Mouse (Mus musculus) lung, embryonic 14.5 days (tissue): ENCODE measurements at regions not wholly inside any gene's neighbourhood (a gene's known extent, or its start where the extent isn't known, plus 50 kb on each side); places are given as distances from the start of the nearest gene placed in this dataset. TPM values are rescaled to one million over a fixed set of nuclear protein-coding genes. Genes with fewer than 3 reads are reported as not detected.

ENCODE experiments used
- ATAC-seq: fragments of 200-750 bp; cut with Nextera tagmentation; 2 replicates; pipeline ENCODE4 v1.8.0; 2017; ENCODE audit warnings: mild to moderate bottlenecking, moderate TSS enrichment, moderate library complexity; ENCODE audit not compliant: insufficient read depth
- DNase-seq: peaks from one replicate; pipeline ENCODE4 v3.0.0-alpha.2; 2015
- H3K27ac ChIP-seq: fragments of 300-500 bp; sonication (generic); 2 replicates; pipeline ENCODE4 v1.5.1; 2014; ENCODE audit warnings: low read depth, mild to moderate bottlenecking, moderate library complexity
- H3K27me3 ChIP-seq: fragments of 300-500 bp; sonication (generic); 2 replicates; pipeline ENCODE4 v1.6.1; 2014; ENCODE audit warnings: low read length, control low read depth; ENCODE audit not compliant: insufficient read depth
- H3K36me3 ChIP-seq: fragments of 300-500 bp; sonication (generic); 2 replicates; pipeline ENCODE4 v1.6.1; 2014; ENCODE audit warnings: control low read depth; ENCODE audit not compliant: insufficient read depth
- H3K4me1 ChIP-seq: fragments of 300-500 bp; sonication (generic); 2 replicates; pipeline ENCODE4 v1.6.1; 2014; ENCODE audit warnings: antibody characterized with exemption, control low read depth; ENCODE audit not compliant: insufficient read depth
- H3K4me2 ChIP-seq: fragments of 300-500 bp; sonication (generic); 2 replicates; pipeline ENCODE4 v1.6.1; 2014; ENCODE audit warnings: mild to moderate bottlenecking
- H3K4me3 ChIP-seq: fragments of 300-500 bp; sonication (generic); 2 replicates; pipeline ENCODE4 v1.5.1; 2014; ENCODE audit warnings: low read depth, low read length
- H3K9ac ChIP-seq: fragments of 300-500 bp; sonication (generic); 2 replicates; pipeline ENCODE4 v1.6.1; 2014
- H3K9me3 ChIP-seq: fragments of 300-500 bp; sonication (generic); 2 replicates; pipeline ENCODE4 v1.6.1; 2016; ENCODE audit warnings: low read depth, low read length, control low read depth
- CTCF ChIP-seq: IDR thresholded peaks from 2 replicates; pipeline ENCODE4 v1.5.1; 2016; ENCODE audit warnings: antibody characterized with exemption, low read depth
- WGBS: fragments of 180-500 bp; shearing (Covaris S2); extraction: QIAGEN DNeasy Blood & Tissue Kit; methylation state at CpG from one replicate; pipeline ENCODE4 v1.1.7; 2014; 5-methylcytosine and 5-hydroxymethylcytosine counted together
- microRNA-seq: library from miRNA; unstranded; fragments of <30 nt; microRNA quantifications from one replicate; pipeline ENCODE4, GENCODE M21; 2016; ENCODE audit warnings: borderline number of aligned reads

DNA sequence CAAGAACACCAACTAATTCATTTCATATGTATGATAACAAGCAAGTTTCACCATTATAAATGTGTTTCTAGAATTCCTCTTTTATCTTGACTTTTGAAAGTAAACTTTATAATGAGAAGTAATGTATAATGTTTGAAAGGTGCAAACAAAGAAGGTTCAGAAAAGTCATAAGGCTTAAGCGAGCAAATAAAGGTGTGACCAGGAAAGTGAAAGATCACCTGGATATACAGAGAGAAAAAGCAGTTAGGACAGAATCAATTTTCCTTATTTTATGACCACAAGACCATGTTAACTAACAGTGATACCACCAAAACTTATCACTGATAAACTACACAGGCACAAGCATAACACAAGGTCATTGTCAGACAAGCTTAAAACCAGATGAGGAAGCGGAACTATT lies 97.2 kb upstream of the Steap4 start:
- Histone ChIP-seq H3K4me3 (no peak overlapping the region), H3K9me3 (no peaks in the 10 kb centered on the region), H3K4me1 (no peaks in the 10 kb centered on the region), H3K9ac (no peak overlapping the region), H3K27ac (no peak overlapping the region), H3K27me3 (no peaks in the 10 kb centered on the region), H3K36me3 (no peaks in the 10 kb centered on the region), H3K4me2 (no peak overlapping the region)
- WGBS: 75% methylated on average over 2 of the region's 2 CpGs
- no peak for DNase-seq
- ATAC-seq: no peak
- TF ChIP-seq CTCF: no peak

DNA sequence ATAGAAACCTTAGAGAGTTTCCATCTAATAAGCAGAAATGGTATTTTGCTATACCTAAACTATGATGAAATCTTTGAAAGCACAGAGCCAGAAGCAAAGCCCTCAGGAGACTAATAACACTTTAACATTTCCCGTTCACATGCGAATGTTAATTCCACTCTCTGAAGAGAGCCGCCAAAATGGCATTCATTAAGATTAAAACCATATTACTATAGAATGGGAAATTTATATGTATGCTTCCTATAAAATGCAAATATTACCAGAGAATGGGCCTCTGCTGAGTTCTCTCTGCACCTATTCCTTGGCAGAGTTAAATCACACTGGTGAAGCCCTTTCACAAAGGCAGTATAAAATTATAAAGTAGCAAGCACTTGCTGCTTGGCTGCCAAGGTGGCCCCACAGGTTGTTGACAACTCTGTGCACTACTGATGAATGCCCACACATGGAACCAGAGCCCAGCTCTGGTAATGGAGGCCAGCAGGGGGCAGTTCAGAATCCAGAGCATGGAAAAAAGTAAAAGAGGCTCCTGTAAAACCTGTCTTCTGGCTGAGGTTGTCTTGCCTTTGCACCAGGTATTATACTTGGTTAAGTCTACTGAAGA lies 94.1 kb upstream of the Steap4 start:
- H3K36me3 ChIP-seq: no peaks in the 10 kb centered on the region
- H3K27me3 ChIP-seq: no peaks in the 10 kb centered on the region
- TF ChIP-seq CTCF: no peak
- H3K4me2 ChIP-seq: no peak overlapping the region
- H3K27ac ChIP-seq: no peak overlapping the region
- WGBS: 92% methylated on average over 3 of the region's 3 CpGs
- H3K9ac ChIP-seq: no peak overlapping the region
- no peak for DNase-seq
- no peaks in the 10 kb centered on the region for H3K9me3 ChIP-seq
- ATAC-seq: no peak
- H3K4me3 ChIP-seq: no peak overlapping the region
- H3K4me1 ChIP-seq: no peaks in the 10 kb centered on the region

DNA sequence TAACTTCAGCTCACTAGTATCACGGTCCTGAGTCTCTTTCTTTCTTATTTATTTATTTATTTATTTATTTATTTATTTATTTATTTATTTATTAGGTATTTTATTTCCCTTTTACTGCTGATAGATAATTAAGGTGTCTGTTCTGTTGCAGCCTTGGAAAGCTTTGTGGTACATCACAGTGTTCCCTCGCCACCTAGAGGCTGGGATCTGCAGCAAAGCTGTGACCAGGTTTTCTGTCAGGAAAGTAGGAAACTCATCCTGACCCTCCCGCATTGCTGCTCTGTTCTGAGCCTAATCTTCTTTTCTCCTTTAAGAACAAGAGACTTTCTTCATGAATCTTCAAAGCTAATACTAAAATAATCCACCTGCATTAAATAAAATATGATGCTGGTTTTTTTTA lies 60.7 kb upstream of the Steap4 start:
- 66% methylated on average over 3 of the region's 3 CpGs for WGBS
- ATAC-seq (no peak), DNase-seq (peak; percentile 47)
- no peaks in the 10 kb centered on the region for H3K36me3 ChIP-seq
- peak; percentile 50 for TF ChIP-seq CTCF
- no peak overlapping the region for H3K4me3 ChIP-seq
- no peak overlapping the region for H3K4me2 ChIP-seq
- no peaks in the 10 kb centered on the region for H3K27me3 ChIP-seq
- H3K4me1 ChIP-seq: no peaks in the 10 kb centered on the region
- H3K27ac ChIP-seq: no peak overlapping the region
- H3K9ac ChIP-seq: no peak overlapping the region
- no peaks in the 10 kb centered on the region for H3K9me3 ChIP-seq

Small RNAs in the stretch of these regions (microRNA-seq; reads per million reads assigned to microRNA genes)
- gene Gm22196: not detected
